Mouse (Mus musculus) adrenal gland, postnatal 25 days (tissue): ENCODE results near the gene Gm49510. TPM values are rescaled to one million over a fixed set of nuclear protein-coding genes. Genes with fewer than 3 reads are reported as not detected.

ENCODE experiments used
- DNase-seq: peaks from one replicate; pipeline ENCODE4 v3.0.0; 2021; ENCODE audit warnings: mixed read lengths
- microRNA-seq, 2 experiments: library from miRNA; unstranded; fragments of <30 nt; microRNA quantifications; one replicate each; pipeline ENCODE4 v1.2.0; 2021
- total RNA-seq: library from RNA; stranded (reverse); gene quantifications from 2 replicates; pipeline ENCODE4 v1.2.3, GENCODE M21; 2021

The Gm49510 gene
- total RNA-seq, 1 experiment from 2014 or later = not detected

GRCm38 (mm10) chr15:78947657-78948056, 48.2 kb downstream of the Gm49510 start, which contains the start of gene Triobp:
TSS of gene Triobp (plus strand) at chr15:78947724.
- peak; percentile 86 for DNase-seq

DNA sequence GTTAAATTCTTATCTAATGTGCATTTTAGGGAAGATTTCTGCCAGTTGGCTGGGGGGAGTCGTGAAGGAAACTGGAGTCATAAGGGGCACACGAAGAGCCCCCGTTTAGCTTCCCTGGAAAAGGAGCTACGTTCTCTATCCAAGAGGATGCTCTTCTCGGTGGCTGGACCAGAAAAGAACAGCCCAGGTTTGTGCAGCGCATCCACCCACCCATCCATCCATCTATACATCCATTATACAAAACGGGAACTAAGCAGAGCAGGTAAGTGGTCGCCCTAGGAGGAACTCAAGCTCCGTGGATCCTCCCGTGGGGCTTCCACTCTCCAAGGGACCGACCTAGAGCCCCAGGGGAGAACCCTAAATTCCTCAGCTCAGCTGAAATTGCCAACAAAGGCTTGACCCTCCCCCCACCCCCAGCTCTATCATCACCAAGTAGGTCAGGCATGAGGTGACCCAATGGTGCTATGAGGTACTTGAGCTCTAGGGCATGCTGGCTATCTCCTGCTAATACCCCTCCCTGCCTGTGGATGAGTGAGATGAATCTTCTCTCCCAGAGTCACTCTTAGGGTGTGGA, 48.8 kb downstream of the Gm49510 start:
- no peak for DNase-seq

DNA sequence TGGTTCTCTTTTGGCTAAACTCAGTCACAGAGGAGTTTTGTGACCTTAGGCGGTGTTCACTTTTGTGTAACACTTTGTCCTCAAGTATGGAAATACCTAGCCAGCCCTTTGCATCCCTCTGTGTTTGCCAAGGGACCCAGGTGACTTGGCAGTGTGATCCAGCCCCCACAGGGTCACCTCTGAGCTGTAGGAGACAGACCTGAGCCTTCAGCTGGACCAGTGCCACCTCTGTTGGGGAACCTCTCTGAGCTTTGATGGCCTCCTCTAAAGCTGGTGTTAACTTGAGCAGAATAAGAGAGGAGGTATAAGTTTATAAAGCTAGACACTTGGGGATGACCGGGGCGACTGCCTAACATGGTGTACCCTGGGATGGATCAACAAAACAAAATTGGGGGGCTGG, 49.4 kb downstream of the Gm49510 start:
- DNase-seq = no peak

- DNase-seq = no peak
These were observed 56.2 kb downstream of the Gm49510 start for GRCm38 (mm10) chr15:78955663-78956062.

DNA sequence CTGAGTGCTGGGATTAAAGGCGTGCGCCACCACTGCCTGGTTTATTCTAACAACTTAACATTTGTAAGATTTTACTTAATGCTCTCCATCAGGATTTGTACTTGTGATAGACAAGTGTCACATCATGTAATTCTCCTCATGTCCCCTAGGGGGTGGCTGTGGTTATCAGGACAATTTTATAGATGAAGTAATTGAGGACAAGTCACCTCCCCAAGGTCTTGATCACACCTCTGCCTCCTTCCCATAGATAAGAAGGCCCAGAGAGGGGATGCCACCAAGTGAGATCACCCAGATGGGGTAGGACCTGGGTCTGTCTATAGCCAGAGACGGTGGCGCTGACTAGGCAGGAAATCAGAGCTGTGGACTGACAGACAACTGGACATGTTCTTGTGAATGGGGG, 56.9 kb downstream of the Gm49510 start:
- DNase-seq = no peak

- DNase-seq = no peak
These were observed 57.6 kb downstream of the Gm49510 start for GRCm38 (mm10) chr15:78957021-78957420.

GRCm38 (mm10) chr15:78959537-78959936, 60.1 kb downstream of the Gm49510 start:
- DNase-seq = no peak

DNA sequence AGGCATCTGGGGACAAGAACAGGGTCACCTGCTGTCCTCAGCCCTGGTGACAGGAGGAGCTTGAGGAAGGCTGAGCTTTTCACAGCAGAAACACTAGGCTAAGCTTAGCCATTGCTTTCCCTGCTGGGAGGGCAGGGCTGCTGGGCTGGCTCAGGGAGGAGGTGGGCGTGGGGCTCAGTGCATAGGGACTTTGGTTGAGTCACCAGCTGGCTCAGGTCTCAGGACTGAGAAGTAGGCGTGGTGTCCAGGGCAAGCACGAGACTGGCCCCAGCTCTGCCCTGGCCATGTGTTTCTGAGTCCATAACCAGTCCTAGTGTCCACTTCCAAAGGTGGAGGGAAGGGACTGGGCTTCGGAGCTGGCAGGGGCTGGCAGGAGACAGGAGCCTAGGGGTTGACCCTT, 60.6 kb downstream of the Gm49510 start:
- DNase-seq = peak; percentile 74

- peak; percentile 70 for DNase-seq
These were observed 63.4 kb downstream of the Gm49510 start for GRCm38 (mm10) chr15:78962885-78963284.

Small RNAs within 50 kb of the gene (microRNA-seq; reads per million reads assigned to microRNA genes)
- gene Mir6955 = 0 to 1.0 reads per million in 2 experiments

Other genes with a start within 250 kb of the Gm49510 start
- 2.4 and 7.8 TPM in 2 replicates for gene Elfn2, start 180.9 kb upstream of the Gm49510 start, total RNA-seq
- 11.9 and 14.5 TPM in 2 replicates for gene Mfng, start 126.2 kb upstream of the Gm49510 start, total RNA-seq
- 6.5 and 7.0 TPM in 2 replicates for gene Card10, start 96.6 kb upstream of the Gm49510 start, total RNA-seq
- 38.8 and 43.4 TPM in 2 replicates for gene Cdc42ep1, start 57.0 kb upstream of the Gm49510 start, total RNA-seq
- not detected in 2 replicates for gene Lgals2, start 44.1 kb upstream of the Gm49510 start, total RNA-seq
- gene Gga1, start 22.5 kb upstream of the Gm49510 start, total RNA-seq = 58.1 and 61.5 TPM in 2 replicates
- 6.1 and 8.8 TPM in 2 replicates for gene Sh3bp1, start 101 bp downstream of the Gm49510 start, total RNA-seq
- gene Pdxp, start 14.3 kb downstream of the Gm49510 start, total RNA-seq = 5.0 and 6.0 TPM in 2 replicates
- gene Lgals1, start 27.1 kb downstream of the Gm49510 start, total RNA-seq = 273 and 304 TPM in 2 replicates
- gene Nol12, start 35.3 kb downstream of the Gm49510 start, total RNA-seq = 42.7 and 44.0 TPM in 2 replicates
- gene Triobp, start 48.1 kb downstream of the Gm49510 start, total RNA-seq = 113 and 114 TPM in 2 replicates
- gene H1f0, start 128.8 kb downstream of the Gm49510 start, total RNA-seq = 159 and 217 TPM in 2 replicates
- gene Galr3, start 142.2 kb downstream of the Gm49510 start, total RNA-seq = 0.39 TPM in 1 of 2 replicates, not detected in the other
- 20.4 and 27.4 TPM in 2 replicates for gene Ankrd54, start 163.2 kb downstream of the Gm49510 start, total RNA-seq
- gene Eif3l, start 175.5 kb downstream of the Gm49510 start, total RNA-seq = 150 and 151 TPM in 2 replicates
- 42.9 and 57.5 TPM in 2 replicates for gene Micall1, start 209.2 kb downstream of the Gm49510 start, total RNA-seq
- gene Polr2f, start 241.3 kb downstream of the Gm49510 start, total RNA-seq = 110 and 122 TPM in 2 replicates
- 6.3 and 7.2 TPM in 2 replicates for gene 1700088E04Rik, start 241.6 kb downstream of the Gm49510 start, total RNA-seq